Mouse (Mus musculus) 3T3-L1 (cell line): ENCODE measurements at regions not wholly inside any gene's neighbourhood (a gene's known extent, or its start where the extent isn't known, plus 50 kb on each side); places are given as distances from the start of the nearest gene placed in this dataset.
"Not testable (repeated sequence)": the region's sequence is repeated elsewhere in the genome, so short reads cannot be mapped to it uniquely, and the experiment has no call there.

Experiments
- DNase-seq: peaks from one replicate; pipeline ENCODE4 v3.0.0-alpha.2; 2015; ENCODE audit warnings: low read depth, low spot score

- no peak for DNase-seq
Observed at GRCm38 (mm10) chr10:15886150-15886549, 1168.1 kb upstream of the Gje1 start.

GRCm38 (mm10) chr10:15868063-15868462 lies 1150.0 kb upstream of the Gje1 start:
- no peak for DNase-seq

GRCm38 (mm10) chr10:15866931-15867330 lies 1148.9 kb upstream of the Gje1 start:
- DNase-seq = peak; percentile 20

- peak; percentile 31 for DNase-seq
Observed at GRCm38 (mm10) chr10:15841381-15841780, 1123.4 kb upstream of the Gje1 start.

- DNase-seq = no peak
Observed at GRCm38 (mm10) chr10:15832338-15832737, 1114.3 kb upstream of the Gje1 start.

GRCm38 (mm10) chr10:15825457-15825856 lies 1107.4 kb upstream of the Gje1 start:
- no peak for DNase-seq

GRCm38 (mm10) chr10:15807271-15807670 lies 1089.3 kb upstream of the Gje1 start:
- no peak for DNase-seq

- no peak for DNase-seq
Observed at GRCm38 (mm10) chr10:15805791-15806190, 1087.8 kb upstream of the Gje1 start.

GRCm38 (mm10) chr10:15793185-15793584 lies 1075.2 kb upstream of the Gje1 start:
- not testable (repeated sequence) for DNase-seq

GRCm38 (mm10) chr10:15791473-15792269 lies 1073.7 kb upstream of the Gje1 start:
- no peak for DNase-seq

GRCm38 (mm10) chr10:15759983-15760723 lies 1042.1 kb upstream of the Gje1 start:
- DNase-seq = no peak

- DNase-seq = no peak
Observed at GRCm38 (mm10) chr10:15759576-15759975, 1041.6 kb upstream of the Gje1 start.

- peak; percentile 54 for DNase-seq
Observed at GRCm38 (mm10) chr10:15757503-15757902, 1039.5 kb upstream of the Gje1 start.

- no peak for DNase-seq
Observed at GRCm38 (mm10) chr10:15746866-15747265, 1028.9 kb upstream of the Gje1 start.

- DNase-seq = no peak
Observed at GRCm38 (mm10) chr10:15738630-15739029, 1020.6 kb upstream of the Gje1 start.

GRCm38 (mm10) chr10:15731318-15731717 lies 1013.3 kb upstream of the Gje1 start:
- DNase-seq = no peak

GRCm38 (mm10) chr10:15697946-15698345 lies 979.9 kb upstream of the Gje1 start:
- no peak for DNase-seq

GRCm38 (mm10) chr10:15697050-15697449 lies 979.0 kb upstream of the Gje1 start:
- DNase-seq = no peak

- not testable (repeated sequence) for DNase-seq
Observed at GRCm38 (mm10) chr10:15671638-15672037, 953.6 kb upstream of the Gje1 start.
